Mouse (Mus musculus): ENCODE data around the gene Grin3b.

- TF ChIP-seq CTCF (IDR thresholded peaks at IDR 0.05; ENCODE audit: borderline replicate concordance, extremely low read depth, insufficient read depth, insufficient read length) (no peak), POLR2A (IDR thresholded peaks at IDR 0.05; ENCODE audit: borderline replicate concordance, extremely low read depth, insufficient read depth, insufficient read length, poor library complexity, severe bottlenecking) (no peak)
These were observed 27.5 kb upstream of the Grin3b start for GRCm38 (mm10) chr10:79942988-79943387.

Data from brain, embryonic 14.5 days (tissue).